Mouse (Mus musculus) C2C12 (cell line): ENCODE data around the gene Ndst4.
A peak's percentile ranks its signal among the peaks of the same experiment; 100 is the strongest.

Experiments used
- CEBPB ChIP-seq: IDR thresholded peaks from one replicate; pipeline ENCODE4 v1.6.1; 2011; ENCODE audit warnings: low read depth, mild to moderate bottlenecking, control low read depth, moderate library complexity
- CTCF ChIP-seq: IDR thresholded peaks from one replicate; pipeline ENCODE4 v1.5.1; 2011; ENCODE audit not compliant: control insufficient read depth, insufficient read depth, insufficient read length
- FOSL1 ChIP-seq: IDR thresholded peaks from one replicate; pipeline ENCODE4 v1.8.0; 2011; ENCODE audit warnings: mild to moderate bottlenecking, low read length; ENCODE audit not compliant: poor library complexity, insufficient read depth, severe bottlenecking
- MAX ChIP-seq: IDR thresholded peaks from one replicate; pipeline ENCODE4 v1.6.1; 2011; ENCODE audit warnings: mild to moderate bottlenecking, control low read depth
- USF1 ChIP-seq: IDR thresholded peaks from one replicate; pipeline ENCODE4 v1.6.1; 2011; ENCODE audit warnings: low read depth, mild to moderate bottlenecking, control low read depth, moderate library complexity

GRCm38 (mm10) chr3:125675211-125675896, 271.5 kb downstream of the Ndst4 start:
- peak; percentile 53 for TF ChIP-seq MAX
- no peak for TF ChIP-seq CTCF
- peak; percentile 96 for TF ChIP-seq USF1
- TF ChIP-seq FOSL1: peak; percentile 72
- peak; percentile 21 for TF ChIP-seq CEBPB
